Mouse (Mus musculus): ENCODE data around the gene Syt6. TPM values are rescaled to one million over a fixed set of nuclear protein-coding genes. Genes with fewer than 3 reads are reported as not detected.
"Not testable (repeated sequence)": the region's sequence is repeated elsewhere in the genome, so short reads cannot be mapped to it uniquely, and the experiment has no call there.

Syt6 gene
- polyA plus RNA-seq, 1 experiment from 2014 or later = not detected

- H3K4me1 ChIP-seq (replicated peaks) = peaks cover 6% of the 10 kb centered on the region
- no peak overlapping the region for H3K9ac ChIP-seq
- H3K9me3 ChIP-seq (replicated peaks) = no peaks in the 10 kb centered on the region
- no peaks in the 10 kb centered on the region for H3K27me3 ChIP-seq
- ATAC-seq (replicated peaks; ENCODE audit: insufficient number of reproducible peaks, insufficient read depth, low FRiP score, low read depth) = no peak
- WGBS = 85% methylated on average over 13 of the region's 13 CpGs
- no peak overlapping the region for H3K27ac ChIP-seq
- no peaks in the 10 kb centered on the region for H3K36me3 ChIP-seq
- H3K4me2 ChIP-seq = no peak overlapping the region
- no peak overlapping the region for H3K4me3 ChIP-seq
Observed at GRCm38 (mm10) chr3:103625169-103625568, 50.1 kb downstream of the Syt6 start.

- no peak for ATAC-seq (replicated peaks; ENCODE audit: insufficient number of reproducible peaks, insufficient read depth, low FRiP score, low read depth)
- Histone ChIP-seq H3K36me3 (no peaks in the 10 kb centered on the region), H3K4me3 (no peak overlapping the region), H3K27me3 (no peaks in the 10 kb centered on the region), H3K4me1 (replicated peaks) (peaks cover 6% of the 10 kb centered on the region), H3K4me2 (no peak overlapping the region), H3K27ac (no peak overlapping the region), H3K9ac (no peak overlapping the region), H3K9me3 (replicated peaks) (no peaks in the 10 kb centered on the region)
- 93% methylated on average over 4 of the region's 4 CpGs for WGBS
Observed at GRCm38 (mm10) chr3:103626481-103626880, 51.5 kb downstream of the Syt6 start.

- peaks cover 6% of the 10 kb centered on the region for H3K4me1 ChIP-seq (replicated peaks)
- H3K27me3 ChIP-seq = peaks cover 5% of the 10 kb centered on the region; the same call in 1 of the 2 replicates
- 75% methylated on average over 3 of the region's 3 CpGs for WGBS
- H3K36me3 ChIP-seq = no peaks in the 10 kb centered on the region
- no peaks in the 10 kb centered on the region for H3K9me3 ChIP-seq (replicated peaks)
- no peak for ATAC-seq (replicated peaks; ENCODE audit: insufficient number of reproducible peaks, insufficient read depth, low FRiP score, low read depth)
- H3K9ac ChIP-seq = no peak overlapping the region
- H3K27ac ChIP-seq = no peak overlapping the region
- H3K4me2 ChIP-seq = no peak overlapping the region
- H3K4me3 ChIP-seq = no peak overlapping the region
Observed at GRCm38 (mm10) chr3:103627661-103628060, 52.6 kb downstream of the Syt6 start.

- Histone ChIP-seq H3K4me3 (no peak overlapping the region), H3K9me3 (replicated peaks) (no peaks in the 10 kb centered on the region), H3K27me3 (peaks cover 7% of the 10 kb centered on the region; the same call in 1 of the 2 replicates), H3K9ac (no peak overlapping the region), H3K4me1 (replicated peaks) (no peaks in the 10 kb centered on the region), H3K4me2 (no peak overlapping the region), H3K36me3 (no peaks in the 10 kb centered on the region), H3K27ac (no peak overlapping the region)
- 81% methylated on average over 7 of the region's 7 CpGs for WGBS
- ATAC-seq (replicated peaks; ENCODE audit: insufficient number of reproducible peaks, insufficient read depth, low FRiP score, low read depth) = no peak
Observed at GRCm38 (mm10) chr3:103633124-103633523, 58.1 kb downstream of the Syt6 start.

- no peaks in the 10 kb centered on the region for H3K36me3 ChIP-seq
- no peaks in the 10 kb centered on the region for H3K4me1 ChIP-seq (replicated peaks)
- H3K9ac ChIP-seq = no peak overlapping the region
- no peak overlapping the region for H3K4me3 ChIP-seq
- WGBS = 49% methylated on average over 4 of the region's 4 CpGs
- ATAC-seq (replicated peaks; ENCODE audit: insufficient number of reproducible peaks, insufficient read depth, low FRiP score, low read depth) = no peak
- H3K27ac ChIP-seq = no peak overlapping the region
- no peak overlapping the region for H3K4me2 ChIP-seq
- H3K27me3 ChIP-seq = peaks cover 7% of the 10 kb centered on the region; the same call in 1 of the 2 replicates
- H3K9me3 ChIP-seq (replicated peaks) = no peaks in the 10 kb centered on the region
Observed at GRCm38 (mm10) chr3:103633831-103634230, 58.8 kb downstream of the Syt6 start.

GRCm38 (mm10) chr3:103634256-103634655, 59.2 kb downstream of the Syt6 start:
- WGBS = 84% methylated on average over 1 of the region's 1 CpGs
- ATAC-seq (replicated peaks; ENCODE audit: insufficient number of reproducible peaks, insufficient read depth, low FRiP score, low read depth) = no peak
- Histone ChIP-seq H3K27me3 (peaks cover 7% of the 10 kb centered on the region; the same call in 1 of the 2 replicates), H3K9ac (no peak overlapping the region), H3K9me3 (replicated peaks) (no peaks in the 10 kb centered on the region), H3K4me3 (no peak overlapping the region), H3K36me3 (no peaks in the 10 kb centered on the region), H3K4me2 (no peak overlapping the region), H3K27ac (no peak overlapping the region), H3K4me1 (replicated peaks) (no peaks in the 10 kb centered on the region)

GRCm38 (mm10) chr3:103637641-103638040, 62.6 kb downstream of the Syt6 start:
- Histone ChIP-seq H3K4me3 (no peak overlapping the region), H3K27me3 (peaks cover 2% of the 10 kb centered on the region; the same call in 1 of the 2 replicates), H3K27ac (no peak overlapping the region), H3K4me2 (no peak overlapping the region), H3K9ac (no peak overlapping the region), H3K36me3 (no peaks in the 10 kb centered on the region), H3K4me1 (replicated peaks) (no peaks in the 10 kb centered on the region), H3K9me3 (replicated peaks) (no peaks in the 10 kb centered on the region)
- ATAC-seq (replicated peaks; ENCODE audit: insufficient number of reproducible peaks, insufficient read depth, low FRiP score, low read depth) = no peak
- 82% methylated on average over 1 of the region's 1 CpGs for WGBS

- no peak overlapping the region for H3K27ac ChIP-seq
- no peak overlapping the region for H3K4me2 ChIP-seq
- H3K27me3 ChIP-seq = no peaks in the 10 kb centered on the region
- no peaks in the 10 kb centered on the region for H3K36me3 ChIP-seq
- no peak overlapping the region for H3K9ac ChIP-seq
- no peaks in the 10 kb centered on the region for H3K9me3 ChIP-seq (replicated peaks)
- no peak overlapping the region for H3K4me3 ChIP-seq
- no peaks in the 10 kb centered on the region for H3K4me1 ChIP-seq (replicated peaks)
- ATAC-seq (replicated peaks; ENCODE audit: insufficient number of reproducible peaks, insufficient read depth, low FRiP score, low read depth) = no peak
- 70% methylated on average over 8 of the region's 8 CpGs for WGBS
Observed at GRCm38 (mm10) chr3:103640226-103640803, 65.3 kb downstream of the Syt6 start.

GRCm38 (mm10) chr3:103641301-103641700, 66.3 kb downstream of the Syt6 start:
- 52% methylated on average over 7 of the region's 7 CpGs for WGBS
- no peaks in the 10 kb centered on the region for H3K27me3 ChIP-seq
- no peaks in the 10 kb centered on the region for H3K4me1 ChIP-seq (replicated peaks)
- H3K27ac ChIP-seq = no peak overlapping the region
- H3K36me3 ChIP-seq = no peaks in the 10 kb centered on the region
- H3K4me2 ChIP-seq = no peak overlapping the region
- no peak overlapping the region for H3K9ac ChIP-seq
- H3K9me3 ChIP-seq (replicated peaks) = no peaks in the 10 kb centered on the region
- no peak for ATAC-seq (replicated peaks; ENCODE audit: insufficient number of reproducible peaks, insufficient read depth, low FRiP score, low read depth)
- no peak overlapping the region for H3K4me3 ChIP-seq

- not testable (repeated sequence) for H3K4me2 ChIP-seq; H3K27me3 ChIP-seq; H3K9me3 ChIP-seq (replicated peaks); H3K4me3 ChIP-seq; H3K4me1 ChIP-seq (replicated peaks); H3K9ac ChIP-seq; H3K36me3 ChIP-seq; H3K27ac ChIP-seq; ATAC-seq (replicated peaks; ENCODE audit: insufficient number of reproducible peaks, insufficient read depth, low FRiP score, low read depth)
- WGBS = 82% methylated on average over 2 of the region's 2 CpGs
Observed at GRCm38 (mm10) chr3:103645968-103646367, 70.9 kb downstream of the Syt6 start, which contains the start of gene Atg4a-ps. Gene Atg4a-ps (minus strand): TSS chr3:103646068.

- no peak overlapping the region for H3K9ac ChIP-seq
- H3K36me3 ChIP-seq = no peaks in the 10 kb centered on the region
- no peak for ATAC-seq (replicated peaks; ENCODE audit: insufficient number of reproducible peaks, insufficient read depth, low FRiP score, low read depth)
- no peaks in the 10 kb centered on the region for H3K9me3 ChIP-seq (replicated peaks)
- H3K27ac ChIP-seq = no peak overlapping the region
- no peaks in the 10 kb centered on the region for H3K4me1 ChIP-seq (replicated peaks)
- H3K4me2 ChIP-seq = no peak overlapping the region
- H3K4me3 ChIP-seq = no peak overlapping the region
- no peaks in the 10 kb centered on the region for H3K27me3 ChIP-seq
- WGBS = 62% methylated on average over 11 of the region's 11 CpGs
Observed at GRCm38 (mm10) chr3:103647164-103647867, 72.3 kb downstream of the Syt6 start.

- Histone ChIP-seq H3K4me3 (no peak overlapping the region), H3K36me3 (no peaks in the 10 kb centered on the region), H3K27me3 (no peaks in the 10 kb centered on the region), H3K4me1 (replicated peaks) (no peaks in the 10 kb centered on the region), H3K27ac (no peak overlapping the region), H3K4me2 (no peak overlapping the region), H3K9ac (no peak overlapping the region), H3K9me3 (replicated peaks) (no peaks in the 10 kb centered on the region)
- 64% methylated on average over 4 of the region's 4 CpGs for WGBS
- ATAC-seq (replicated peaks; ENCODE audit: insufficient number of reproducible peaks, insufficient read depth, low FRiP score, low read depth) = no peak
Observed at GRCm38 (mm10) chr3:103648486-103648885, 73.5 kb downstream of the Syt6 start.

Measured in heart, embryonic 15.5 days (tissue).